Mouse (Mus musculus): ENCODE data around the gene Taf9.

The Taf9 gene

GRCm38 (mm10) chr13:100669291-100670022 lies 18.1 kb downstream of the Taf9 start, which contains the start of gene Ccdc125:
Ccdc125 (plus strand) TSS chr13:100669717.
- DNase-seq (ENCODE audit: low read depth, low spot score), result no peak

GRCm38 (mm10) chr13:100670181-100670741 lies 18.9 kb downstream of the Taf9 start:
- DNase-seq (ENCODE audit: low read depth, low spot score), result no peak

GRCm38 (mm10) chr13:100675936-100676635 lies 24.7 kb downstream of the Taf9 start:
- no peak for DNase-seq (ENCODE audit: low read depth, low spot score)

- no peak for DNase-seq (ENCODE audit: low read depth, low spot score)
Measured at GRCm38 (mm10) chr13:100681615-100682014, 30.2 kb downstream of the Taf9 start.

DNA sequence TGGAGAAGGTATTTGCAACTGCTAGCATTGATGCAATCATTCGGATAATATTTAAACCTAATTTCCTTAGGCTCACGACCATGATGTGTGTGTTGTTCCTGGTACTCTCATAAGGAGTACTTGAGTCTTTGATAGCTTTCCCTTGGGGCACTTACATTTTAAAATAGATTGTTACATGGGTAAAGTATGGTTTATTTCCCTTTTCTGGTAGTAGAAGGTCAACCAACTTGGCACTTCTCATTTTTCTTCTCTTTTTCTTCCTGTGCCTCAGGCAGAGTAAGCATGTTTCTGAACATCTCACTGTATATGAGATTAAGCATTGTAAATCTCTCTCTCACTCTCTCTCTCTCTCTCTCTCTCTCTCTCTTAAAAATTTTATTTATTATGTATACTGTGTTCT lies 31.5 kb downstream of the Taf9 start:
- DNase-seq (ENCODE audit: low read depth, low spot score), result no peak

DNA sequence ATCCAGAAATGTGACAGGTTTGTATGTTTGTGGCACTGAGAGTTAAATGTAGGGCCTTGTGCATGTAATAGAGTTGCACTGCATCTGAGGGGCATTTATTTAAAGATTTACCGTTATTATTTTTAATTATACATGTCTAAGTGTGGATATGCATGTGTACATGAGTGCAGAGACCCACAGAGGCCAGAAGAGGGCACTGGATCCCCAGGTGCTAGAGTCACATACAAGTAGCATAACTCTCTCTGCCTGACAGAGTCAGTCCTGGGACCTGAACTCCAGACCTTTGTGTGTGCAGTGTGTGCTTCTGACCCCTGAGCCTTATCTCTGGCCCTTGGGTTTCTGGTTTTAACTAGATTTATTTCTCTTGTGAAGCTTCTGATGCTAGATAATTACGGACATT lies 33.0 kb downstream of the Taf9 start:
- DNase-seq (ENCODE audit: low read depth, low spot score), result no peak

- no peak for DNase-seq (ENCODE audit: low read depth, low spot score)
Measured at GRCm38 (mm10) chr13:100687513-100687912, 36.1 kb downstream of the Taf9 start.

- no peak for DNase-seq (ENCODE audit: low read depth, low spot score)
Measured at GRCm38 (mm10) chr13:100697541-100697940, 46.2 kb downstream of the Taf9 start.

DNA sequence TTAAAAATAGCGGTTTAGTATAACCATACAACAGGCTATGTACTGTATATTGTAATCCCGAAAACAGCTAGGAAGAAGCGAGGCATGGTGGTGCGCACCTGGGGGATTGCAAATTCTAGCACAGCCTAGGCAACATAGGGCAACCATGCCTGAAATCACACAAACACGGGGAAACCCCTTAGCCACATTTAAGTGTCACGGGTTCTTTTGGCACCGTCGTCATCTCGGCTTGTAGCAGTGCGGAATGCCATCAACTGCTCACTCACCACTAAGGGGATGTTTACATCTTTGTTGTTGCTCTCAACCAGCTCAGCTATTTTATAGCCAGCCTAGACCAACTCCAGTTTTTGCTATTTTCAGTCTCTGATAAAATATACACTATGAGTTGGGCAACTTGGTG lies 47.5 kb downstream of the Taf9 start:
- DNase-seq (ENCODE audit: low read depth, low spot score), result no peak

- DNase-seq (ENCODE audit: low read depth, low spot score), result no peak
Measured at GRCm38 (mm10) chr13:100703468-100703867, 52.1 kb downstream of the Taf9 start.

All from retina, adult 2 months (tissue).